Mouse (Mus musculus) bone marrow macrophage, adult 2 months (primary cell): ENCODE measurements around the gene Gm28551.
"Not testable (repeated sequence)": the region's sequence is repeated elsewhere in the genome, so short reads cannot be mapped to it uniquely, and the experiment has no call there.

Experiments
- CTCF ChIP-seq: IDR thresholded peaks from 2 replicates; pipeline ENCODE4 v1.5.1; 2012; ENCODE audit warnings: low read depth, mild to moderate bottlenecking, low read length, moderate library complexity
- POLR2A ChIP-seq: IDR thresholded peaks from 2 replicates; pipeline ENCODE4 v1.6.1; 2012; ENCODE audit warnings: mild to moderate bottlenecking, low read depth, low read length, borderline replicate concordance

- not testable (repeated sequence) for TF ChIP-seq POLR2A, CTCF
These were observed 41.7 kb upstream of the Gm28551 start for GRCm38 (mm10) chr1:53393936-53394760.
